Comparison of ENCODE assay signal across 8 mouse cellular contexts in genomic region chr7:75910652-75911035, GRCm38 (mm10).
A peak's percentile ranks its signal among the peaks of the same experiment; 100 is the strongest.
DNase-seq lines count a peak whose midpoint lies in the region; ATAC-seq lines count a peak whose summit lies in the region.

No protein-coding gene starts in this region.

- no peaks in the 10 kb centered on the region for H3K27me3 ChIP-seq in heart, embryonic 14.5 days (ENCODE audit: control insufficient read depth, insufficient read depth, low read length)
- no peaks in the 10 kb centered on the region for H3K27me3 ChIP-seq in hindbrain, embryonic 10.5 days (ENCODE audit: insufficient read depth, poor library complexity, severe bottlenecking)
- no peaks in the 10 kb centered on the region for H3K27me3 ChIP-seq in midbrain, embryonic 14.5 days (ENCODE audit: control insufficient read depth, insufficient read depth, low read length)

- no peaks in the 10 kb centered on the region for H3K9me3 ChIP-seq in heart, embryonic 14.5 days (ENCODE audit: control insufficient read depth, low read length)
- no peaks in the 10 kb centered on the region for H3K9me3 ChIP-seq in hindbrain, embryonic 10.5 days
- H3K9me3 ChIP-seq in midbrain, embryonic 14.5 days (ENCODE audit: control insufficient read depth, low read length) = no peaks in the 10 kb centered on the region

- DNase-seq in heart, adult 18-20 months = no peak
- no peak for DNase-seq in hindbrain, embryonic 10.5 days (ENCODE audit: low spot score)
- DNase-seq in midbrain, embryonic 14.5 days = no peak
- DNase-seq in ovary, adult 18-20 months (ENCODE audit: low spot score) = no peak
- no peak for DNase-seq in urinary bladder, postnatal 36 days (ENCODE audit: low spot score in 2 of 2)
- no peak for DNase-seq in kidney, adult 18-20 months

- H3K27ac ChIP-seq in heart, embryonic 14.5 days (replicated peaks in 1 of 2; ENCODE audit: control insufficient read depth in 1 of 2, insufficient read depth in 1 of 2, low read depth in 2 of 2, low read length in 2 of 2) = no peak overlapping the region
- H3K27ac ChIP-seq in hindbrain, embryonic 10.5 days = peak overlapping the region; percentile 74
- peak overlapping the region; percentile 79 for H3K27ac ChIP-seq in midbrain, embryonic 14.5 days (replicated peaks; ENCODE audit: low read depth, low read length)

- no peaks in the 10 kb centered on the region for H3K36me3 ChIP-seq in heart, embryonic 14.5 days (ENCODE audit: control insufficient read depth, insufficient read depth, low read length)
- no peaks in the 10 kb centered on the region for H3K36me3 ChIP-seq in hindbrain, embryonic 10.5 days
- no peaks in the 10 kb centered on the region for H3K36me3 ChIP-seq in midbrain, embryonic 14.5 days (ENCODE audit: control insufficient read depth, insufficient read depth, low read length)

- no peak for ATAC-seq in heart, embryonic 14.5 days (ENCODE audit: insufficient number of reproducible peaks, insufficient read depth, low FRiP score, low read depth)
- peak; percentile 42 for ATAC-seq in CD4-positive, CD25-positive, alpha-beta regulatory T cell, adult 4 months
- ATAC-seq in midbrain, embryonic 14.5 days (ENCODE audit: low FRiP score, low TSS enrichment) = peak; percentile 6; the same call in 1 of the 2 replicates

- no peaks in the 10 kb centered on the region for H3K4me1 ChIP-seq in heart, embryonic 14.5 days (ENCODE audit: control insufficient read depth in 2 of 2, insufficient read depth in 2 of 2, low read length in 2 of 2)
- peaks cover 12% of the 10 kb centered on the region for H3K4me1 ChIP-seq in hindbrain, embryonic 10.5 days (replicated peaks)
- peaks cover 5% of the 10 kb centered on the region; the same call in 1 of the 2 replicates for H3K4me1 ChIP-seq in midbrain, embryonic 14.5 days (ENCODE audit: control insufficient read depth, insufficient read depth, low read length)

- H3K4me2 ChIP-seq in heart, embryonic 14.5 days (ENCODE audit: low read length) = peak overlapping the region; percentile 67
- H3K4me2 ChIP-seq in midbrain, embryonic 14.5 days (ENCODE audit: low read length) = peak overlapping the region; percentile 54

- WGBS in heart, embryonic 14.5 days = 71% methylated on average over 8 of the region's 8 CpGs
- 78% methylated on average over 8 of the region's 8 CpGs for WGBS in hindbrain, embryonic 10.5 days
- WGBS in midbrain, embryonic 14.5 days = 82% methylated on average over 8 of the region's 8 CpGs

- H3K4me3 ChIP-seq in heart, embryonic 14.5 days (ENCODE audit: control insufficient read depth in 1 of 2, insufficient read depth in 1 of 2, low read depth in 1 of 2, low read length in 2 of 2) = no peak overlapping the region
- H3K4me3 ChIP-seq in hindbrain, embryonic 10.5 days = peak overlapping the region; percentile 46
- peak overlapping the region; percentile 26 for H3K4me3 ChIP-seq in midbrain, embryonic 14.5 days (replicated peaks; ENCODE audit: low read depth, low read length)

- no peak overlapping the region for H3K9ac ChIP-seq in heart, embryonic 14.5 days (ENCODE audit: low read length)
- peak overlapping the region; percentile 46; the same call in 1 of the 2 replicates for H3K9ac ChIP-seq in midbrain, embryonic 14.5 days (replicated peaks; ENCODE audit: low read length)

Comparison
In these comparisons a context has a peak if more than half of its experiments do, and no peak if none do; other contexts are left out.
1. H3K27ac ChIP-seq: peak in hindbrain, embryonic 10.5 days (single experiment) and midbrain, embryonic 14.5 days (single experiment); none in heart, embryonic 14.5 days (0 of 2).
2. H3K4me3 ChIP-seq: peak in hindbrain, embryonic 10.5 days (single experiment) and midbrain, embryonic 14.5 days (single experiment); none in heart, embryonic 14.5 days (0 of 2).